Mouse (Mus musculus) embryonic facial prominence, embryonic 14.5 days (tissue): ENCODE measurements around the gene Foxc1. TPM values are rescaled to one million over a fixed set of nuclear protein-coding genes. Genes with fewer than 3 reads are reported as not detected.

Experiments used
- ATAC-seq: fragments of 200-750 bp; cut with Nextera tagmentation; 2 replicates; pipeline ENCODE4 v1.8.0; 2017; ENCODE audit warnings: low read depth, moderate number of reproducible peaks, moderate TSS enrichment
- DNase-seq: peaks from one replicate; pipeline ENCODE4 v3.0.0-alpha.2; 2015; ENCODE audit warnings: low spot score
- H3K27ac ChIP-seq: fragments of 300-500 bp; sonication (generic); replicated peaks from 2 replicates; pipeline ENCODE4 v1.5.1; 2014; ENCODE audit warnings: low read depth, mild to moderate bottlenecking, low read length, moderate library complexity
- H3K27me3 ChIP-seq: fragments of 300-500 bp; sonication (generic); replicated peaks from 2 replicates; pipeline ENCODE4 v1.6.1; 2014; ENCODE audit warnings: low read length; ENCODE audit not compliant: control insufficient read depth, insufficient read depth
- H3K36me3 ChIP-seq: fragments of 300-500 bp; sonication (generic); 2 replicates; pipeline ENCODE4 v1.6.1; 2014; ENCODE audit warnings: low read length, mixed read lengths; ENCODE audit not compliant: control insufficient read depth, insufficient read depth
- H3K4me1 ChIP-seq: fragments of 300-500 bp; sonication (generic); 2 replicates; pipeline ENCODE4 v1.6.1; 2014; ENCODE audit warnings: antibody characterized with exemption, low read length; ENCODE audit not compliant: control insufficient read depth, insufficient read depth
- H3K4me2 ChIP-seq: fragments of 300-500 bp; sonication (generic); 2 replicates; pipeline ENCODE4 v1.6.1; 2014; ENCODE audit warnings: low read depth, mild to moderate bottlenecking, low read length, moderate library complexity, mixed read lengths
- H3K4me3 ChIP-seq: fragments of 300-500 bp; sonication (generic); 2 replicates; pipeline ENCODE4 v1.5.1; 2014; ENCODE audit warnings: low read depth, mild to moderate bottlenecking, low read length
- H3K9ac ChIP-seq: fragments of 300-500 bp; sonication (generic); 2 replicates; pipeline ENCODE4 v1.6.1; 2014; ENCODE audit warnings: low read depth, mild to moderate bottlenecking, low read length, moderate library complexity, mixed read lengths
- H3K9me3 ChIP-seq: fragments of 300-500 bp; sonication (generic); 2 replicates; pipeline ENCODE4 v1.6.1; 2016; ENCODE audit warnings: low read length; ENCODE audit not compliant: control insufficient read depth
- WGBS: fragments of 180-500 bp; shearing (Covaris S2); extraction: QIAGEN DNeasy Blood & Tissue Kit; methylation state at CpG from one replicate; pipeline ENCODE4 v1.1.7; 2014; 5-methylcytosine and 5-hydroxymethylcytosine counted together
- polyA plus RNA-seq: library from polyadenylated mRNA; unstranded; fragments of >200 nt; fragmentation: Nextera tagmentation; extraction: Ambion mirVana; gene quantifications from 2 replicates; pipeline ENCODE4 v1.2.1, GENCODE M21; 2014

Gene Foxc1
- polyA plus RNA-seq, 1 experiment from 2014 or later, result 7.3 TPM

- Histone ChIP-seq H3K36me3 (no peaks in the 10 kb centered on the region), H3K27me3 (no peaks in the 10 kb centered on the region), H3K4me1 (no peaks in the 10 kb centered on the region), H3K4me3 (no peak overlapping the region), H3K27ac (no peak overlapping the region), H3K9me3 (no peaks in the 10 kb centered on the region), H3K9ac (no peak overlapping the region), H3K4me2 (no peak overlapping the region)
- ATAC-seq (no peak), DNase-seq (no peak)
- WGBS, result 71% methylated on average over 2 of the region's 2 CpGs
Measured at GRCm38 (mm10) chr13:31782063-31782462, 24.4 kb upstream of the Foxc1 start.

GRCm38 (mm10) chr13:31784757-31785156, 21.7 kb upstream of the Foxc1 start:
- ATAC-seq (no peak), DNase-seq (peak; percentile 50)
- H3K4me3 ChIP-seq, result no peak overlapping the region
- H3K27ac ChIP-seq, result no peak overlapping the region
- WGBS, result 61% methylated on average over 7 of the region's 7 CpGs
- H3K4me2 ChIP-seq, result no peak overlapping the region
- H3K9me3 ChIP-seq, result no peaks in the 10 kb centered on the region
- no peak overlapping the region for H3K9ac ChIP-seq
- H3K27me3 ChIP-seq, result no peaks in the 10 kb centered on the region
- H3K36me3 ChIP-seq, result no peaks in the 10 kb centered on the region
- no peaks in the 10 kb centered on the region for H3K4me1 ChIP-seq

- 10% methylated on average over 17 of the region's 17 CpGs for WGBS
- H3K4me1 ChIP-seq, result no peaks in the 10 kb centered on the region
- ATAC-seq, result 0 out of 2 replicates have a peak, but pooled peaks have one; percentile 41
- H3K4me2 ChIP-seq, result peak overlapping the region; percentile 49
- DNase-seq, result peak; percentile 83
- no peak overlapping the region for H3K9ac ChIP-seq
- peaks cover under 1% of the 10 kb centered on the region; the same call in 1 of the 2 replicates for H3K27me3 ChIP-seq
- no peak overlapping the region for H3K27ac ChIP-seq
- peak overlapping the region; percentile 25 for H3K4me3 ChIP-seq
- no peaks in the 10 kb centered on the region for H3K36me3 ChIP-seq
- H3K9me3 ChIP-seq, result no peaks in the 10 kb centered on the region
Measured at GRCm38 (mm10) chr13:31792480-31793132, 13.8 kb upstream of the Foxc1 start.

- ATAC-seq (0 out of 2 replicates have a peak, but pooled peaks have one; percentile 68), DNase-seq (no peak)
- Histone ChIP-seq H3K4me1 (no peaks in the 10 kb centered on the region), H3K27ac (no peak overlapping the region), H3K9me3 (no peaks in the 10 kb centered on the region), H3K36me3 (no peaks in the 10 kb centered on the region), H3K27me3 (peaks cover 6% of the 10 kb centered on the region), H3K9ac (no peak overlapping the region), H3K4me3 (no peak overlapping the region), H3K4me2 (peak overlapping the region; percentile 49)
- WGBS, result 25% methylated on average over 5 of the region's 5 CpGs
Measured at GRCm38 (mm10) chr13:31793163-31793562, 13.3 kb upstream of the Foxc1 start.

GRCm38 (mm10) chr13:31797346-31797745, 9.1 kb upstream of the Foxc1 start:
- no peaks in the 10 kb centered on the region for H3K9me3 ChIP-seq
- H3K9ac ChIP-seq, result no peak overlapping the region
- H3K27ac ChIP-seq, result no peak overlapping the region
- 67% methylated on average over 10 of the region's 10 CpGs for WGBS
- ATAC-seq, result no peak
- no peak overlapping the region for H3K4me2 ChIP-seq
- H3K4me1 ChIP-seq, result 0 out of 2 replicates have a peak, but pooled peaks cover 8% of the 10 kb centered on the region
- no peak overlapping the region for H3K4me3 ChIP-seq
- no peak for DNase-seq
- peaks cover 48% of the 10 kb centered on the region for H3K27me3 ChIP-seq
- H3K36me3 ChIP-seq, result no peaks in the 10 kb centered on the region

GRCm38 (mm10) chr13:31798075-31798474, 8.4 kb upstream of the Foxc1 start:
- Histone ChIP-seq H3K4me3 (no peak overlapping the region), H3K27me3 (peaks cover 54% of the 10 kb centered on the region), H3K4me2 (no peak overlapping the region), H3K27ac (no peak overlapping the region), H3K36me3 (no peaks in the 10 kb centered on the region), H3K9me3 (no peaks in the 10 kb centered on the region), H3K4me1 (0 out of 2 replicates have a peak, but pooled peaks cover 8% of the 10 kb centered on the region), H3K9ac (peak overlapping the region; percentile 27; the same call in 1 of the 2 replicates)
- WGBS, result 31% methylated on average over 9 of the region's 9 CpGs
- no peak for ATAC-seq
- peak; percentile 3 for DNase-seq

GRCm38 (mm10) chr13:31800581-31801576, 5.6 kb upstream of the Foxc1 start:
- DNase-seq (peak; percentile 83), ATAC-seq (peak; percentile 84)
- WGBS, result under 1% methylated on average over 33 of the region's 43 CpGs
- no peaks in the 10 kb centered on the region for H3K36me3 ChIP-seq
- H3K4me3 ChIP-seq, result peak overlapping the region; percentile 41
- no peaks in the 10 kb centered on the region for H3K9me3 ChIP-seq
- H3K27ac ChIP-seq, result no peak overlapping the region; the same call in 1 of the 2 replicates
- H3K27me3 ChIP-seq, result peaks cover 80% of the 10 kb centered on the region
- H3K9ac ChIP-seq, result peak overlapping the region; percentile 51
- peak overlapping the region; percentile 78 for H3K4me2 ChIP-seq
- H3K4me1 ChIP-seq, result 0 out of 2 replicates have a peak, but pooled peaks cover 12% of the 10 kb centered on the region

GRCm38 (mm10) chr13:31801703-31802305, 4.6 kb upstream of the Foxc1 start:
- ATAC-seq, result no peak
- Histone ChIP-seq H3K4me3 (peak overlapping the region; percentile 41), H3K27ac (no peak overlapping the region), H3K4me1 (0 out of 2 replicates have a peak, but pooled peaks cover 12% of the 10 kb centered on the region), H3K9ac (peak overlapping the region; percentile 51), H3K9me3 (no peaks in the 10 kb centered on the region), H3K36me3 (no peaks in the 10 kb centered on the region), H3K27me3 (peaks cover 89% of the 10 kb centered on the region), H3K4me2 (peak overlapping the region; percentile 78)
- no peak for DNase-seq
- WGBS, result 8% methylated on average over 21 of the region's 25 CpGs
